Mouse (Mus musculus): ENCODE results near the gene Pold1.
A peak's percentile ranks its signal among the peaks of the same experiment; 100 is the strongest.

The Pold1 gene

DNA sequence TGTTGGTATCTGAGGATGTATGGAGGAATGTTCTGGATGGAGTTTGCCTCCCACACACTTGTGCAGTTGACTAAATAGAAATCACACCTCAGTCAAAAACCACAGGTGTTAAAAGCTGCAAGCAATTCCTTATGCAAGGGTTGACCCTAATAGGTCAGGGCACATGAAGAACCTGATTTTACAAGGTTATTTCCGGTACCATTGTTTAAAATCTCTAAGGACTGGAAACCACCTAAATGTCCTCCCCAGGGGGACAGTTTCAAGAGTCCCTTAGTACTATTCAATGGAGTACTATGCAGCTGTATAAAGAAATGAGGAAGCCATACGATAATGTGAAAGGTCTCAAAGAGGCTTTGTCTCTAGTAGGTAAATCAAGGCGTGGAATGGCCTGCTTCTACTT is 2.4 kb downstream of the Pold1 start:
- DNase-seq (ENCODE audit: low spot score in 2 of 2), result no peak

DNA sequence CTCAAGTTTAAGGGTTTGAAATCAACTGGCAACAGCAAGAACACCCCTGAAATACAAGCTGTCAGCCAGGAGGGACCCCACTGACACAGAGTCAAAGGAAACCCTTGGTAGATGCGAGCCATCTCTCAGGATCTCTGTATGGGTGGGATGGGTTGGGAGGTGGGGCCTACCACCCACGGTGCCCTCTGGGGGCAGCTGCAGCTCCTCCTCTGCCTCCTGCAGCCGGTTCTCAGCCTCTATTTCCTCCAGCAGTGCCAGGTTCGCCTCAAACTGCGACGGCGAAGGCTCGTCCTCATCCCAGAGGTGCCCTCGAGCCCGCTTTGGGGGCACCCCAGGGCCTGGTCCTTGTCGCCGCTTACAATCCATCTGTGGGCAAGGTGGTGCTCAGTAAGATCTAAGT is 5.6 kb downstream of the Pold1 start:
- DNase-seq (ENCODE audit: low spot score in 2 of 2), result no peak

DNA sequence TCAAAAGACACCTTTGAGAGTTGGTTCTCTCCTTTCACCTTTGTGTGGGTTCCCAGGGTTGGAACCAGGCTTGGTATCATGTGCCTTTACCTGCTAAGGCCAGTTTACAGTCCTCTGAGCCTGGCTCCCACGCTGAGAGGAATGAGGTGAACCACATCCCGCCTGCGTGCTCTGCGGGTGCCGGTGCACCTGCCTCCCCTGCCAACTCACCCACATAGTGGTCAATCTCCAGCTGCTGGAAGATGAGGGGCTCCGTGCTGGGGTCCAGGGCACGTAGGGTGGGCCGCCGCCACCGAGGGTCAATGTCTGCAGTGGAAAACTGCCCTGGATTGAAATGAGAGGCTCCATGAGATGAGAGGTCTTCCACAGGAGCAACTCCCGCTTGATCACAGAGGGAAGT is 6.1 kb downstream of the Pold1 start:
- no peak for DNase-seq (ENCODE audit: low spot score in 2 of 2)

DNA sequence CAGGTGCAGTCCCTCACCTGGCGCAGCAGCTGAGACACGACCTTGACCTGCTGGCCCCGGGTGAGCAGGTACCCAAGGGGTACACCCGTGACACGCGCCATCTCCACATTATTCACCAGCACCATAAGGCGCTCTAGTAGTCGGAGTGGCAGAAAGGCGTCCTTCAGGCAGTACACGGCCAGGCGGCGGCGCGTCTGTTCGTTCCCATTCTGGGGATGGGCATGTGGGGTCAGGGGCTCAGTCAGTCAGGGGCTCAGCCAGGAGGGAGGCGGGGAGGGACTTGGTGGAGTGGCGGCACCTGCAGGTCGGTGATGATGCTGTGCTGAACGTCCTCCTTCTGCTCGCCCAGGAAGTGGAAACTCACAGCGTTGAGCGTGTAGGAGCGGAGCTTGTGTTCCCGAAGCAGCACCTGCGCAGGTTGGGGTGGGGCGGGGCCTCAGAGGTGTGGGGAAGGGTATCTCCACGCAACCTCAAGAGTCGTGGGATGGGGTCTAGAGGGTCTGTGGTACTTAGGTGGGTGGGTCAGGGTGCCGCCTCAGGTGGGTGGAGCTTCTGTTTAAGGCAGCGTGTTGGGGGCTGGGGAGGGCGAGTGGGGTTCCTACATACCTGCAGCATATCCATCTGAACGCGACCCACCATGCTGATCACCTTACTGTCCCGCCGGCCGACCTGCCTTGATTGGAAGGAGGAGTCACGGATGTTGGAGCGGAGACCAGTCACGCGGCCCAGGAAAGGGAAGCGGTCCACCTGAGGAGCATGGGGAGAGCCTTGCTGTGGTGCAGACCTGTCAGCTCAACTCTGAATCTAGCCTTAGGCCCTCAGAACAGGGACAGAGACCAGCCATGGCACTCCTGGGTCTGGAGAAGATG is 9.7 kb downstream of the Pold1 start:
- peak in 1 of 2 experiments; percentile 19 for DNase-seq (ENCODE audit: low spot score in 2 of 2)

DNA sequence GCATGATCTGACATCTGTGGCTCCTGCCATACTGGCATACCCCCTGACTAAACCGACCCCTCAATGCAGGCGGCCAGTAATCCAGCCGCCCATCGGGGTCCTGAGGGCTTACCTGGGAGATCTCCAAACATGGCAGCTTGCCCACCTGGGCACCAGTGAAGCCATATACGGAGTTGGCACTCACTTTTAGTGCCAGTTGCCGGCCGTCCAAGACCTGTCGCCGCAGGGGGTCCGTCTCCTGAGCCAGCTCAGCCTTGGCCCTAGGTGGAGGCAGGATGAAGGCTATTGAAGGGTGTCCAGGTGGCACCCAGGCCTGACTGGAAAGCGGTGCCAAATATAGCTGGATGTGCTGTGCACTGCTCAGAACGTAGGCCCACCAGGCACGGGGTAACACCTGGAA is 11.2 kb downstream of the Pold1 start:
- DNase-seq (ENCODE audit: low spot score in 2 of 2), result peak in 1 of 2 experiments; percentile 13

DNA sequence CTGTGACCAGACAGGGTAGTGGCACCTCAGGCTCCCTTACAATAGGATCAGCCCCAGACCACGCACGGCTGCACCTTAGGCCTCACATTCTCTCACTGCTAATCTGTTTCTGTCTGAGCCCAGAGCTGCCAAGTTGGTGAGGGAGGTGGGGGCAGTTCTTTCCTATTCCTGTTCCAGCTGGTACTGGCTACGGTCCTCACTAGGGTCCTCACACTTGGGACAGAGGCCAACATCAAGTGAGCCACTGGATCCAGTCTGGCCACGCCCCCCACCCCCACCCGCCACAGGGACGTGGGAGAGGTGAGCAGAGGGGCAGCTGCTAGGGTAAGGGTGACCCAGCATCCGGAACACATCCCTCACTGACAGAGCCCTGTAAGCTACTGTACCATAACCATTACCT is 11.6 kb downstream of the Pold1 start:
- peak in 1 of 2 experiments; percentile 13 for DNase-seq (ENCODE audit: low spot score in 2 of 2)

DNA sequence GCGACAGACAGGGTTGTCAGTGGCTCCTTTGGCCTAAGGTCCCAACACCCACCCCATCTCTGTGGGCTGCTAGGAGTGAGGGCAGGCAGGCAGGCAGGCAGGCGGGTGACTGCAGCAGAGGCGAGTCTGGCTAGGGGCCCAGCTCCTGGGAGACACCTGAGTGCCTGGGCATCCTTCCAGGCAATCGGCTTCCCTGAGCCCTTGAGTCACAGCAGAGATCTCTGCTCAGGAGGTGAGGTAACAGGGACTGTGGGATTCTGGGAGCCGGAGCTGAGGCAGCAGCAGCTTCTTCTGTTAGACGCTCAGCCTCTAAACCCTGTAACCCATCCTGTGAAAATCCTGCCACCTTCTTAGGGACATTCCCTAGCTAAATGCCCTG is 12.1 kb downstream of the Pold1 start:
- no peak for DNase-seq (ENCODE audit: low spot score in 2 of 2)

DNA sequence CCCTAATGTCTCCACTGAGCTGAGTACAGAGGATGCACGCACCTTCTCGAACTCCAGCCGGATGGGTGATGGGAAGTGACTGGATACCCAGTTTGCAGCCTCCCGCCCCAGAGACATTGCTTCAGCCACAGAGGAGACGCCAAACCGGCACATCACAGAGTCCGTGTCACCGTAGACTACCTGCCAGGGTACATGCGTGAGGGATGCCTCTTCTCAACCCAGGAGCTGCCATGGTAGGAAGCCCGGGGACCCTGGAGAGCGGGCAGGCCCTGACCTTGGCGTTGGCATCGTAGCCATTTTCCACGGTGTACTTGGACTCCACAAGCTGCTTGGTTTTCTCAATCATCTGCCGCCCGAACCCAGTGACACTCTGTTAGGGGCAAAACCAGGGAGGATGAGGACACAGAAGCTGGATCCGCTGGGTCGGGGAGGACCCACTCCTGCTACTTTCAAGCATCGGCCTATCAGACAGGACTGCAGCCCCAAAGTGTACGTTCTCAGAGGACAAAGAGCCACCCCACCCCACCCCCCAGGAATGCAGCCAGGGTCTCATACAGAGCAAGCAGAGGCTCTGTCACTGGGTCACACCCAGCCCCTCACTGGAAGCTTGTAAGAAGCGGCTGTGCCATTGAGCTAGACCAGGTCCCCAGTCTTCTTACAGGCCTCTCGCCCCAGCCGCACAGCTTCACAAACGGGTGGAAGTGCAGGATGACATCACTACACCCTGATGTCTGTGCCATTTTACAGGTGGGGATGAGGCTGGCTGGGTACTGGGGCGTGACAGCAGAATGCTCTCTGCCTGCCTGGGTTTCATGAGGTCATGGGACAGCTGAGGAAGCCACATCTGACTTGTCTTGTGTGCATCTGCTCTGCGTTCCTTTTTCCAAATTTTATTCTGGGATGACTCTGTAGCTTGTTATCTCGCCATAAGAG is 12.7 kb downstream of the Pold1 start:
- DNase-seq (ENCODE audit: low spot score in 2 of 2), result peak in 1 of 2 experiments; percentile 56

DNA sequence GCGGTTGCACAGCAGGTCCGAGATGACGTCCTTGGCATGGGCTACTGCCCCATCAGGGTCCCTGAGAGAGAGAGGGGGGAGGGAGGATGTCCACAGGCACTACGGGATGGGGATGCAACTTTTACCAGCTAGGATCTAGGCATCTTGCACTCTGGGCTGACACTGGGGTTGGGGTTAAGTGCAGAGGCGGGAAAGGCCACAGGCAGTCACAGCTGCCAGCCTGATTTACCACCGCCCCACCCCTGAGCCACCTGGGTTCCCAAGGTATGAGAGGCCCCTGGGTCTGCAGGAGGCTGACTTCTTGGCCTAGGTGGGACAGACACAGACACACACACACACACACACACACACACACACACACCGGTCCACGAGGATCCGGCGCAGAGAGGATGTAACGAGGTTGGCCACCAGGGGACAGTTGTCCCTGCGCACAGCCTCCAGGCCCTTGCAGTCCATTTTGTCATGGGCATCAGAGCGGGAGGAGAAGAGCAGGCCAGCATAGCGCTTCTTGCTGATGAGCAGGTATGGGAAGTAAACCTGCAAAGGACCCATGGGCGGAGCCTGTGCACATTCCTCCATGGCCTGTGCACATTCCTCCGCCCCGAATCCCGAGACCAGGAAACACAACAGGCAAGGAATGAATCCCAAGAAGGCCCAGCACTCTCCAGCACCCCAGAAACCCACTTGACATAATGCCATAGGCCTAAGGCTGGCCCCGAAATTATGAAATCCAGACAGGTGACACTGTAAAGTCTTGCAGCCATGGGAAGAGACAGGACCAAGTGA is 13.8 kb downstream of the Pold1 start:
- peak in 1 of 2 experiments; percentile 47 for DNase-seq (ENCODE audit: low spot score in 2 of 2)

DNA sequence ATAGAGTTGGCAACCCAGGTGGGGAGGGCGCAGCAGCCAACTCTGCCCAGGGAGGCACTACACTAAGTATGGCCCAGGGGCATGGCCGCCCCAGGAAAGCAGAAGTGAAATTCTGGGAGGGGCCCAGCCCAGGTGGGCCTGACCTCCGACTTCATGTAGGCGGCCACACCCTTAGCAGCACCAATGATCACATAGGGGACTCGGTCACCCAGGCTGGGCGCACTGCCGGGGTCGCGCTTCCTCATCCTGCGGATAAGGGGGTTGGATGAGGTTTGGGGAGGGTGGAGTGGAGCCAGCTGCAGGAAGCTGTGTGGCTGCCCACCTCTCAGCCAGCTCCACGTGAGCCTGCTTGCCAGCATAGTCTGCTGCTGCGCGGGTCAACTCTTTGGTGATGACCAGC is 14.4 kb downstream of the Pold1 start:
- DNase-seq (ENCODE audit: low spot score in 2 of 2), result peak in 1 of 2 experiments; percentile 80

DNA sequence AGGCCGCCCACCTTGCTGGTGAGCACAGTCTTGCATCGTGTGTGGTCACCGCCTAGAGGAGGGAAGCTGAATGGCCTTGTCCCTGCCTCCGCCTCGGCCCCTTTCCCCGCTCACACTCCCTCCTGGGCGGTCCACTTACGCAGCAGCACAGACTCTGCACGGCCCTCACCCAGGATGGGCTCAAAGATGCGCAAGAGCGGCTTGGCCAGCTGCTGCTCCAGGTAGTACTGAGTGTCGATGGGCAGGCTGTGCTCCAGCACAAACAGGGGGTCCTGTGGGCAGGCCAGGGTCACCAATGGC is 15.0 kb downstream of the Pold1 start:
- no peak for DNase-seq (ENCODE audit: low spot score in 2 of 2)

DNA sequence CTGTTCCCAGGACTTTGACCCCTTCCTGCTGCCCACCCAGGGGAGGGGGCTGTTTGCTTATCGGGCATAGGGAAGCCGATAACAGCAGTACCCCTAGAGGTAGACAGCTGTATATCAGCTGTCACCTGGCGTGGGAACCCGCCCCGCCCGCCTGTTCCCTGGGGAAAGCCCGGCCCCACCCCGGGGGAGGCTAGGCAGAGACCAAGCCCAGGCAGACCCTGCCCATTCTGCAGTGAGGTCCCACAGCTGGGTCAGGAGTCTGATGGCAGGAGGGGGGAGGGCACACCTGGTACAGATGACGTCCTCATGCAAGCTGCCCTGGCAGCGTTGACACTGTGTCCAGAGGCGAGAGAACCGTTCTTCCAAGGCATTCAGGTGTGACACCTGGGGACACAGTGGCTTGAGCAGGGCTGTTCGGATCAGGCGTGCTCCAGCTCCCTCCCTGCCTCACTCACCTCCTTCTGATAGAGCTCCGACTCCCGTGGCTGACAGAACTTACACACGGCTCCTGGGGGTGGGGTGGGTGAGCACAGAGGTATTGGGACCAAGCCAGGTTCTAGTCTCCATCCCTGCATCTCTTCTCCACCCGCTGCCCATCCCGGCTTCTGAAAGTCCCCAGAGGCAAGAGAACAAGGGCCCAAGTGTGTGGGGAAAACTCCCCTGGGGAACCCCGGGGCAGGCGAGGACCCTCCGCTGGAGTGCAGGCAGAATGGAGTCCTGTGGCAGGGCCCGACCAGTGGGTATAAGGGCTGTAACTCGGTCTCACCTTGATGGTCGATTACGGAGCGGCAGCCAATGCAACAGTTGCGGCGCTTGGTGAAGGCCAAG is 15.5 kb downstream of the Pold1 start:
- DNase-seq (ENCODE audit: low spot score in 2 of 2), result peak in 1 of 2 experiments; percentile 64

DNA sequence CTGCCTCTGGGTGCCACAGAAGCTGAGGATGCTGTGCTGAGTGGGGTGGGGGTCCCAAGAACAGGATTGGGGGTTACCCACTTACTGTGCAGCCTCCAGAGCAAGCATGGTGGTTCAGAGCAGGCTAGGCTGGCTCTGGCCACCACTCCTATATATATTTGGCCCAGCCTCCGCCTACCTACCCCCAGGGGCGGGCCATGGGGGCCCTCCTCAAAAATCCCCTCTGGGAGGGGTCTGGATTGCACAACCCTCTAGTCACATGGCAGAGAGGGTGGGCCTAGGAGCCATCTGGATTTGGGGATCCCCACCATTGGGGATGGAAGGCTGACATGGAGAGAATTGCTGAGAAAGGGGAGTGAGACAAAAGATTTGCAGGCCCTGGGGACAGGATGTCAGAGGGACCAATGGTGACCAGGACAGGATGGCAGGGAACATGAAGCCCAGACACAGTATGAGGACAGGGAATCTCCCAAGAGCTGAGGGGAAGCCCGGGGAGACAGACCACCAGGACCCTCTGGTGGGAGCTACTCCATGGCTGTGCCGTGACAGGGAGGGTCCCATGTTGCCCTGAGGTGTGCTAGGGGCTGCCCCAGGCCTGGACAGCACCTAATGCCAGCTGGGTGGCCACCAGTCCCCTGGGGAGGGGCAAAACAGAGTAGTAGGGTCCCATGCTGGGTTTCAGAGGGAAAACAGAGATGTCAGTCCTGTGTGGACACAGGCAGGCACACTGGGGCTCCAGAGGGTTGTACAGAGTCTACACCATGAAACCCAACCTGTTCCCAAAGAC is 16.5 kb downstream of the Pold1 start, which contains the start of gene Spib:
Spib (minus strand) TSS at position 126 of the 787 bp plus-strand sequence.
- peak in 1 of 2 experiments; percentile 67 for DNase-seq (ENCODE audit: low spot score in 2 of 2)

DNA sequence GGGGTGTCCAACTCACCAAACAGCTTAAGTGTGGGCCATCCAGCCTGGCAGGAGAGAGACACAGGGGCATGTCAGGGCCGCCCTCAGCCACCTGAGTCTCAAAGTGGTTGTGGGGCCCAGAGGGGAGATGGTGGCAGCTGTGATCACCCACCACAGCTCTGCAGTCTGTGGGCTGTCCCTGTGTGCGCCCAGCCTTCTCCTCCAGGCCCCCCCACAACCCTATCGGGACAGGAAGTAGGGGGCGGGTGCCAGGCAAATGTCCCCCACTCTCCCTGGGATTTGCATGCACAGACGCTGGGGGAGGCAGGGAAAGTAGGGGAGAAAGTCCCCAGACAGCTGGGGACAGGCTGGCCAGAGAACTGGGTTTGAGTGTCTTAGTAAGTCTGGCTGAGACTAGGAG is 17.4 kb downstream of the Pold1 start:
- DNase-seq (ENCODE audit: low spot score in 2 of 2), result peak in 1 of 2 experiments; percentile 71

DNA sequence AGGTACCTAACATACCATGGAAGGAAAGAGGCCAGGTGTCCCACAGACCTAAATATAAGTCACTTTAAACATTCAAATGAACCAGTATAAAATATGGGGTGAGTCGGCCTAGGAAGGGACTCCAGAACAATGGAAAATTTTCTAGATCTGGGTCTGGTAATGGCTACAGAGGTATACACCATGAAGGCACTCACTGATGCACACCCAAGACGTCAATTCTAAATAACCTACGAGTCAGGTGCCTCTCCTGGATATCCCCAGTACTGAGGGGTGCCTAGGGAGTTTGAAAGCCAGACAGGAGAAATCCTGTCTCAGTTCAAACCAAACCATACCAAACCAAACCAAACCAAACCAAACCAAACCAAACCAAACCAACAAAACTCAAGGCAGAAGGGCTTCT is 18.1 kb downstream of the Pold1 start:
- DNase-seq (ENCODE audit: low spot score in 2 of 2), result no peak

DNA sequence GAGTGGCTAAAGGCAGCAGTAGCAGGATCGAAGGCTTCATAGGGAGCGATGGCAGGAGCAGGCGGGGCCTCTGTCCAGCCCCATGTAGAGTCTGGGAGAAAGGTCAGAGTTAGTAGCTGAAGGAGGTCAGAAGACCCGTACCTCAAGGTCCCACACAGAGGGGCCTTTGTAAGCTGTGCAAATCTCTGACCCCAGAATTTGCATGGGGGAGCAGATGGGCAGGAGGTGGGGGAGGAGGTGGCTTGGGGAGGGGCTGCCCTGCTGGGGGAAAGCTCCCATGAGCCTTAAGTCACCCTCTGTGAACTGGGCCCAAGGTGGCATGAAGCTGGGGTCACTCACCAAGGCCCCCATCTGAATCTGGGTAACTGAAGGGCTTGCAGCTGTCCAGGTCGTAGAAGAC is 19.1 kb downstream of the Pold1 start:
- peak in 1 of 2 experiments; percentile 48 for DNase-seq (ENCODE audit: low spot score in 2 of 2)

DNA sequence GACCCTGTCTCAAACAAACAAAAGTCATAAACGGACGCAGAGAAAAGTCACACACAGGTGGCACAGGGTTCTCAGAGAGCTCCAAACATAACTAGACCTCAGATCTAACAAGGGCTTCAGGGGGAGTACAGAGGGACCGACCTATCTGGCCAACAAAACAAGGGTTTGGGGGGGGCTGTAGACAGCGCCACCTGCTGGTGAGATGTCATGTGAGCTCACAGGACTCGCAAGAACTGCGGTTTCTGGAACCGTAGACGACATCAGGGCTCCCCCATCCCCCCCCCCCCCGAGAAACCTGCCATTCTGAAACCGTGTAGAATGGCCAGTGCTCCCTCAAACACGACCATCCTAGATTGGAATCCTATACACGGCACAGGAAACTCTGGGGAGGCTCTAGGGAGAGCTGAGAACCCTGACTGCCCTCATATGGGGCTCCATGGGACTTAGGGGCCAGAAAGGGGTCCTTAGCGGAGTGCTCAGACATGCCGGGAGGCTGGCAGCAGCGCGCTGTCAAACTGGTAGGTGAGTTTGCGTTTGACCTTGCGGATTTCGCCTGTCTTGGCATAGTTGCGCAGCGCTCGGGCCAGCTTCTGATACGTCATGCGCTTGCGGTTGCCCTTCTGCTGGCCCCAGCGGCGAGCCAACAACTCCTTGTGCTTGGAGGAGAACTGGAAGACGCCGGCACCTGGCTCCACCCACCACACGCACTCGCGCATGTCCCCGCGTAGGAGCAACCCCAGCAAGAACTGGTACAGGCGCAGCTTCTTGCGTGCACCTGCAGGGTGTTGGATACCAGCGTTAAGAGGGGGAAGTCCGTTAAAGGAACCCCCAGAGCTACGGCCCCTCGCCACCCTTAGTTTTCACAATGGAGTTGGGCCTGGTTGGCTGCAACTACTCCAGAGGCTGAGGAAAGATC is 20.9 kb downstream of the Pold1 start:
- DNase-seq (ENCODE audit: low spot score in 2 of 2), result peak; percentile 53 to 88

DNA sequence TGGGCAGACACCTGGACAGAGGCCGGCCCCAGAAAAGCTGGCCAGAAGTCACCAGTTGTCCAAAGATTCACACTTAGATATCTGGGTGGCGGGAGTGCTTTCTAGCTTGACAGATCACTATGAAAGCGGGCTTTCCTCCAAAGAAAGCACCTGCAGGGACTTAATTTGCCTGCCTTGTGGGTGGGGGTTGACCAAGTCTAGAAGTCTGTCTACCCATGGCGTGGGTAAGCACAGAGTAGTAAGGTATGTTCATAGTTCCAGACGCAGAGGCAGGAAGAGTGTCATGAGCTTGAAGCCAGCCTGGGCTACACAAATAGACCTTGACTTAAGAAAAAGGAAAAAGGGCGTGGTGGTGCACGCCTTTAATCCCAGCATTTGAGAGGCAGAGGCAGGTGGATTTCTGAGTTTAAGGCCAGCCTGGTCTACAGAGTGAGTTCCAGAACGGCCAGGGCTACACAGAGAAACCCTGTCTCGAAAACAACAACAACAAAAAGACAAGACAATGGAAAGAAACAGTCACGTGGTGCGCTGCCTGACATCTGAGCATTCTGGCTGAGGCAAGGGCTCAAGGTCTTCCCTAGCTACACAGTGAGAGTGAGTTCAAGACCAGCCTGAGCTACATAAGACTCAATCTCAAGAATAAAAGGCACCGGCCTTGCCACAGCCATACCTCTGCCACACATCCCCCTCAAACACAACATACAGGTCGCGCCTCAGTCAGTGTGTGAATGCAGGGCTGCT is 22.1 kb downstream of the Pold1 start:
- DNase-seq (ENCODE audit: low spot score in 2 of 2), result no peak
